Mouse (Mus musculus) embryonic facial prominence, embryonic 13.5 days (tissue): ENCODE measurements around the gene Apoa2. TPM values are rescaled to one million over a fixed set of nuclear protein-coding genes. Genes with fewer than 3 reads are reported as not detected.
"Not testable (repeated sequence)": the region's sequence is repeated elsewhere in the genome, so short reads cannot be mapped to it uniquely, and the experiment has no call there.

ENCODE experiments used
- ATAC-seq: fragments of 200-750 bp; cut with Nextera tagmentation; 2 replicates; pipeline ENCODE4 v1.8.0; 2017; ENCODE audit warnings: low read depth; ENCODE audit not compliant: insufficient number of reproducible peaks, insufficient read depth, low FRiP score, low TSS enrichment
- H3K27ac ChIP-seq: fragments of 300-500 bp; sonication (generic); 2 replicates; pipeline ENCODE4 v1.5.1; 2015; ENCODE audit warnings: moderate library complexity, mild to moderate bottlenecking, inconsistent platforms
- H3K27me3 ChIP-seq: fragments of 300-500 bp; sonication (generic); 2 replicates; pipeline ENCODE4 v1.6.1; 2015; ENCODE audit warnings: mild to moderate bottlenecking, inconsistent platforms
- H3K36me3 ChIP-seq: fragments of 300-500 bp; sonication (generic); 2 replicates; pipeline ENCODE4 v1.6.1; 2015; ENCODE audit warnings: mild to moderate bottlenecking, inconsistent platforms
- H3K4me1 ChIP-seq: fragments of 300-500 bp; sonication (generic); 2 replicates; pipeline ENCODE4 v1.6.1; 2015; ENCODE audit warnings: inconsistent platforms
- H3K4me2 ChIP-seq: fragments of 300-500 bp; sonication (generic); 2 replicates; pipeline ENCODE4 v1.6.1; 2015; ENCODE audit warnings: moderate library complexity, mild to moderate bottlenecking, inconsistent platforms
- H3K4me3 ChIP-seq: fragments of 300-500 bp; sonication (generic); 2 replicates; pipeline ENCODE4 v1.5.1; 2015; ENCODE audit warnings: mild to moderate bottlenecking, inconsistent platforms
- H3K9ac ChIP-seq: fragments of 300-500 bp; sonication (generic); 2 replicates; pipeline ENCODE4 v1.6.1; 2015; ENCODE audit warnings: mild to moderate bottlenecking, inconsistent platforms
- H3K9me3 ChIP-seq: fragments of 300-500 bp; sonication (generic); 2 replicates; pipeline ENCODE4 v1.6.1; 2016; ENCODE audit warnings: inconsistent platforms
- WGBS: fragments of 180-500 bp; shearing (Covaris S2); methylation state at CpG from one replicate; pipeline ENCODE4 v1.1.7; 2015; ENCODE audit warnings: mixed read lengths; 5-methylcytosine and 5-hydroxymethylcytosine counted together
- polyA plus RNA-seq: library from polyadenylated mRNA; unstranded; fragments of >200 nt; fragmentation: Nextera tagmentation; extraction: Ambion mirVana; gene quantifications from 2 replicates; pipeline ENCODE4 v1.2.1, GENCODE M21; 2015

Apoa2 gene
- polyA plus RNA-seq, 1 experiment from 2014 or later, result 0.80 TPM

GRCm38 (mm10) chr1:171240911-171241310 lies 16.1 kb downstream of the Apoa2 start:
- Histone ChIP-seq H3K4me1 (peaks cover 14% of the 10 kb centered on the region), H3K27ac (no peak overlapping the region), H3K36me3 (peaks cover 92% of the 10 kb centered on the region), H3K9me3 (no peaks in the 10 kb centered on the region), H3K4me3 (no peak overlapping the region), H3K4me2 (no peak overlapping the region), H3K9ac (no peak overlapping the region), H3K27me3 (no peaks in the 10 kb centered on the region)
- WGBS, result 88% methylated on average over 10 of the region's 10 CpGs
- no peak for ATAC-seq

GRCm38 (mm10) chr1:171241952-171242351 lies 17.1 kb downstream of the Apoa2 start:
- not testable (repeated sequence) for H3K27ac ChIP-seq, H3K9me3 ChIP-seq, ATAC-seq, H3K27me3 ChIP-seq, H3K4me3 ChIP-seq, H3K4me2 ChIP-seq, H3K9ac ChIP-seq
- Histone ChIP-seq H3K36me3 (peaks cover 82% of the 10 kb centered on the region), H3K4me1 (peaks cover 19% of the 10 kb centered on the region)
- 87% methylated on average over 12 of the region's 12 CpGs for WGBS

- Histone ChIP-seq H3K9ac (0 out of 2 replicates have a peak overlapping the region, but pooled peaks have one; percentile 92), H3K4me3 (peak overlapping the region; percentile 79; the same call in 1 of the 2 replicates), H3K27me3 (no peaks in the 10 kb centered on the region), H3K36me3 (peaks cover 48% of the 10 kb centered on the region), H3K4me1 (peaks cover 50% of the 10 kb centered on the region), H3K4me2 (peak overlapping the region; percentile 75; the same call in 1 of the 2 replicates), H3K9me3 (no peaks in the 10 kb centered on the region), H3K27ac (no peak overlapping the region)
- no peak for ATAC-seq
- WGBS, result 68% methylated on average over 8 of the region's 8 CpGs
Observed at GRCm38 (mm10) chr1:171245353-171245752, 20.5 kb downstream of the Apoa2 start.

GRCm38 (mm10) chr1:171246709-171247452 lies 22.0 kb downstream of the Apoa2 start:
- H3K4me2 ChIP-seq, result peak overlapping the region; percentile 75
- under 1% methylated on average over 41 of the region's 41 CpGs for WGBS
- H3K36me3 ChIP-seq, result peaks cover 33% of the 10 kb centered on the region
- peak; percentile 86 for ATAC-seq
- H3K9me3 ChIP-seq, result no peaks in the 10 kb centered on the region
- peak overlapping the region; percentile 79 for H3K4me3 ChIP-seq
- H3K9ac ChIP-seq, result peak overlapping the region; percentile 92
- H3K27me3 ChIP-seq, result no peaks in the 10 kb centered on the region
- peaks cover 65% of the 10 kb centered on the region for H3K4me1 ChIP-seq
- peak overlapping the region; percentile 96 for H3K27ac ChIP-seq

GRCm38 (mm10) chr1:171247453-171247841 lies 22.6 kb downstream of the Apoa2 start:
- peaks cover 71% of the 10 kb centered on the region for H3K4me1 ChIP-seq
- H3K27ac ChIP-seq, result peak overlapping the region; percentile 96
- H3K9ac ChIP-seq, result peak overlapping the region; percentile 67
- no peaks in the 10 kb centered on the region for H3K27me3 ChIP-seq
- no peaks in the 10 kb centered on the region for H3K9me3 ChIP-seq
- H3K36me3 ChIP-seq, result peaks cover 28% of the 10 kb centered on the region
- no peak for ATAC-seq
- peak overlapping the region; percentile 79 for H3K4me3 ChIP-seq
- H3K4me2 ChIP-seq, result peak overlapping the region; percentile 75
- 6% methylated on average over 13 of the region's 13 CpGs for WGBS

- H3K4me3 ChIP-seq, result peak overlapping the region; percentile 79
- H3K36me3 ChIP-seq, result peaks cover 24% of the 10 kb centered on the region
- WGBS, result 10% methylated on average over 4 of the region's 4 CpGs
- H3K27me3 ChIP-seq, result no peaks in the 10 kb centered on the region
- H3K27ac ChIP-seq, result peak overlapping the region; percentile 96
- peak overlapping the region; percentile 67 for H3K9ac ChIP-seq
- H3K4me1 ChIP-seq, result peaks cover 76% of the 10 kb centered on the region
- H3K4me2 ChIP-seq, result peak overlapping the region; percentile 75
- ATAC-seq, result no peak
- H3K9me3 ChIP-seq, result no peaks in the 10 kb centered on the region
Observed at GRCm38 (mm10) chr1:171247916-171248315, 23.1 kb downstream of the Apoa2 start.

GRCm38 (mm10) chr1:171248386-171249226 lies 23.8 kb downstream of the Apoa2 start:
- Histone ChIP-seq H3K4me2 (peak overlapping the region; percentile 75; the same call in 1 of the 2 replicates), H3K27me3 (no peaks in the 10 kb centered on the region), H3K9me3 (no peaks in the 10 kb centered on the region), H3K4me1 (peaks cover 82% of the 10 kb centered on the region), H3K4me3 (no peak overlapping the region), H3K9ac (no peak overlapping the region), H3K27ac (peak overlapping the region; percentile 96), H3K36me3 (peaks cover 24% of the 10 kb centered on the region)
- no peak for ATAC-seq
- 41% methylated on average over 3 of the region's 3 CpGs for WGBS

- H3K4me2 ChIP-seq, result peak within 1 kb of the TSS; percentile 84
- no peaks in the 10 kb centered on the region for H3K27me3 ChIP-seq
- ATAC-seq, result no peak
- H3K27ac ChIP-seq, result peak within 1 kb of the TSS; percentile 96
- peaks cover 26% of the 10 kb centered on the region for H3K36me3 ChIP-seq
- 5% methylated on average over 5 of the region's 5 CpGs for WGBS
- no peaks in the 10 kb centered on the region for H3K9me3 ChIP-seq
- H3K4me3 ChIP-seq, result peak within 1 kb of the TSS; percentile 52
- peaks cover 81% of the 10 kb centered on the region for H3K4me1 ChIP-seq
- peak within 1 kb of the TSS; percentile 73 for H3K9ac ChIP-seq
Observed at GRCm38 (mm10) chr1:171249913-171250600, 25.2 kb downstream of the Apoa2 start, which contains the start of gene Adamts4. Adamts4 (plus strand) TSS chr1:171250421.

- peaks cover 28% of the 10 kb centered on the region for H3K36me3 ChIP-seq
- H3K27ac ChIP-seq, result peak within 1 kb of the TSS; percentile 96
- H3K9ac ChIP-seq, result peak within 1 kb of the TSS; percentile 73
- H3K9me3 ChIP-seq, result no peaks in the 10 kb centered on the region
- H3K4me1 ChIP-seq, result peaks cover 72% of the 10 kb centered on the region
- no peaks in the 10 kb centered on the region for H3K27me3 ChIP-seq
- WGBS, result 5% methylated on average over 26 of the region's 26 CpGs
- H3K4me2 ChIP-seq, result peak within 1 kb of the TSS; percentile 84
- H3K4me3 ChIP-seq, result peak within 1 kb of the TSS; percentile 52
- ATAC-seq, result no peak
Observed at GRCm38 (mm10) chr1:171250680-171251593, 26.1 kb downstream of the Apoa2 start, which contains the start of gene Ndufs2. Ndufs2 (minus strand) TSS chr1:171251388.

- Histone ChIP-seq H3K27ac (peak overlapping the region; percentile 96), H3K36me3 (peaks cover 36% of the 10 kb centered on the region), H3K27me3 (no peaks in the 10 kb centered on the region), H3K9ac (peak overlapping the region; percentile 73), H3K4me1 (peaks cover 67% of the 10 kb centered on the region), H3K4me2 (peak overlapping the region; percentile 84), H3K9me3 (no peaks in the 10 kb centered on the region), H3K4me3 (peak overlapping the region; percentile 52)
- 2% methylated on average over 13 of the region's 13 CpGs for WGBS
- peak; percentile 50 for ATAC-seq
Observed at GRCm38 (mm10) chr1:171251594-171252324, 26.9 kb downstream of the Apoa2 start.
